Mouse (Mus musculus): ENCODE data around the gene Mtx1.

GRCm38 (mm10) chr3:89174844-89175243 is 52.0 kb downstream of the Mtx1 start:
- TF ChIP-seq EP300 (IDR thresholded peaks at IDR 0.05; ENCODE audit: low read depth) (no peak), CTCF (IDR thresholded peaks at IDR 0.05; ENCODE audit: low read depth) (no peak)
